Mouse (Mus musculus) thymus, postnatal 10 days (tissue): ENCODE measurements around the gene 1700003F12Rik.
A peak's percentile ranks its signal among the peaks of the same experiment; 100 is the strongest.

Experiments
- DNase-seq, 2 experiments: peaks; one replicate each; pipeline ENCODE4 v3.0.0; 2021; ENCODE audit warnings: low spot score in 2 of 2

1700003F12Rik gene

GRCm38 (mm10) chr2:154576876-154577743 is 30.2 kb downstream of the 1700003F12Rik start:
- DNase-seq, result peak; percentile 64 to 75

GRCm38 (mm10) chr2:154577744-154578067 is 30.8 kb downstream of the 1700003F12Rik start:
- DNase-seq, result no peak

GRCm38 (mm10) chr2:154580586-154580985 is 33.7 kb downstream of the 1700003F12Rik start:
- no peak for DNase-seq

- no peak for DNase-seq
Measured at GRCm38 (mm10) chr2:154581421-154581820, 34.5 kb downstream of the 1700003F12Rik start.

GRCm38 (mm10) chr2:154583906-154584872 is 37.3 kb downstream of the 1700003F12Rik start:
- DNase-seq, result no peak

GRCm38 (mm10) chr2:154584931-154585601 is 38.2 kb downstream of the 1700003F12Rik start:
- DNase-seq, result no peak

GRCm38 (mm10) chr2:154586405-154586804 is 39.5 kb downstream of the 1700003F12Rik start:
- peak; percentile 57 to 73 for DNase-seq

- DNase-seq, result no peak
Measured at GRCm38 (mm10) chr2:154589051-154589450, 42.2 kb downstream of the 1700003F12Rik start.

GRCm38 (mm10) chr2:154591239-154591638 is 44.4 kb downstream of the 1700003F12Rik start:
- DNase-seq, result no peak

- peak; percentile 28 to 68 for DNase-seq
Measured at GRCm38 (mm10) chr2:154593025-154593424, 46.1 kb downstream of the 1700003F12Rik start.

- DNase-seq, result no peak
Measured at GRCm38 (mm10) chr2:154595775-154596174, 48.9 kb downstream of the 1700003F12Rik start.

- DNase-seq, result no peak
Measured at GRCm38 (mm10) chr2:154597399-154597798, 50.5 kb downstream of the 1700003F12Rik start.
